Mouse (Mus musculus) small intestine, adult 2 months (tissue): Measurements from ENCODE around the gene Galnt7. TPM values are rescaled to one million over a fixed set of nuclear protein-coding genes. Genes with fewer than 3 reads are reported as not detected.

Source experiments
- H3K27ac ChIP-seq: fragments of 200-500 bp; 2 replicates; pipeline ENCODE4 v1.5.1; 2012; ENCODE audit warnings: low read depth, low read length, control low read depth, inconsistent platforms; ENCODE audit not compliant: insufficient read depth
- H3K27me3 ChIP-seq: fragments of 200-500 bp; 2 replicates; pipeline ENCODE4 v1.6.1; 2012; ENCODE audit warnings: mild to moderate bottlenecking, moderate library complexity, low read length, inconsistent platforms; ENCODE audit not compliant: control insufficient read depth, insufficient read depth
- H3K36me3 ChIP-seq: fragments of 200-500 bp; 2 replicates; pipeline ENCODE4 v1.6.1; 2012; ENCODE audit warnings: mild to moderate bottlenecking, low read length, control low read depth, inconsistent platforms; ENCODE audit not compliant: control insufficient read depth, insufficient read depth
- H3K4me1 ChIP-seq: fragments of 200-500 bp; 2 replicates; pipeline ENCODE4 v1.6.1; 2012; ENCODE audit warnings: low read length, inconsistent platforms, mixed read lengths; ENCODE audit not compliant: control insufficient read depth, insufficient read depth, insufficient read length
- H3K4me3 ChIP-seq: fragments of 200-500 bp; 2 replicates; pipeline ENCODE4 v1.5.1; 2012; ENCODE audit warnings: low read depth, mild to moderate bottlenecking, control low read depth, inconsistent platforms, low read length, moderate library complexity
- CTCF ChIP-seq: fragments of 200-500 bp; IDR thresholded peaks from 2 replicates; pipeline ENCODE4 v1.5.1; 2012; ENCODE audit warnings: low read depth, mild to moderate bottlenecking, control low read depth, inconsistent platforms, low read length, moderate library complexity, mixed read lengths; ENCODE audit not compliant: insufficient replicate concordance, insufficient read length; ENCODE audit errors: extremely low read depth
- POLR2A ChIP-seq: fragments of 200-500 bp; IDR thresholded peaks from 2 replicates; pipeline ENCODE4 v1.6.1; 2012; ENCODE audit warnings: low read depth, mild to moderate bottlenecking, control low read depth, inconsistent platforms, low read length, moderate library complexity
- WGBS: fragments of 180-500 bp; shearing (Covaris S2); methylation state at CpG from one replicate; pipeline ENCODE4 v1.1.7; 2018; 5-methylcytosine and 5-hydroxymethylcytosine counted together
- polyA plus RNA-seq: library from polyadenylated mRNA; depleted of rRNA; stranded (reverse); fragments of >200 nt; gene quantifications from 2 replicates; pipeline ENCODE4 v1.2.3, GENCODE M21; 2012

Galnt7 gene
- polyA plus RNA-seq, 1 experiment, result 3.7 TPM

- H3K4me1 ChIP-seq, result peaks cover 24% of the 10 kb centered on the region; the same call in 1 of the 2 replicates
- H3K27me3 ChIP-seq, result no peaks in the 10 kb centered on the region
- no peak overlapping the region for H3K4me3 ChIP-seq
- no peak for TF ChIP-seq CTCF
- TF ChIP-seq POLR2A, result no peak
- WGBS, result 73% methylated on average over 7 of the region's 7 CpGs
- H3K36me3 ChIP-seq, result no peaks in the 10 kb centered on the region
- peak overlapping the region; percentile 51; the same call in 1 of the 2 replicates for H3K27ac ChIP-seq
Measured at GRCm38 (mm10) chr8:57592604-57593003, 60.2 kb downstream of the Galnt7 start.

- no peak for TF ChIP-seq POLR2A
- TF ChIP-seq CTCF, result no peak
- peak overlapping the region; percentile 18; the same call in 1 of the 2 replicates for H3K27ac ChIP-seq
- H3K36me3 ChIP-seq, result no peaks in the 10 kb centered on the region
- 94% methylated on average over 4 of the region's 4 CpGs for WGBS
- no peak overlapping the region for H3K4me3 ChIP-seq
- H3K4me1 ChIP-seq, result peaks cover 21% of the 10 kb centered on the region; the same call in 1 of the 2 replicates
- no peaks in the 10 kb centered on the region for H3K27me3 ChIP-seq
Measured at GRCm38 (mm10) chr8:57591681-57592080, 61.2 kb downstream of the Galnt7 start.

GRCm38 (mm10) chr8:57590015-57590414 is 62.8 kb downstream of the Galnt7 start:
- no peak overlapping the region for H3K4me3 ChIP-seq
- TF ChIP-seq POLR2A (no peak), CTCF (no peak)
- 67% methylated on average over 8 of the region's 8 CpGs for WGBS
- no peaks in the 10 kb centered on the region for H3K36me3 ChIP-seq
- no peak overlapping the region for H3K27ac ChIP-seq
- peaks cover 18% of the 10 kb centered on the region; the same call in 1 of the 2 replicates for H3K4me1 ChIP-seq
- H3K27me3 ChIP-seq, result no peaks in the 10 kb centered on the region

- no peak for TF ChIP-seq CTCF
- no peak for TF ChIP-seq POLR2A
- WGBS, result 30% methylated on average over 9 of the region's 9 CpGs
- H3K4me3 ChIP-seq, result no peak overlapping the region
- H3K4me1 ChIP-seq, result peaks cover 18% of the 10 kb centered on the region; the same call in 1 of the 2 replicates
- H3K27ac ChIP-seq, result peak overlapping the region; percentile 80
- H3K36me3 ChIP-seq, result no peaks in the 10 kb centered on the region
- H3K27me3 ChIP-seq, result no peaks in the 10 kb centered on the region
Measured at GRCm38 (mm10) chr8:57589176-57589575, 63.7 kb downstream of the Galnt7 start.

- no peaks in the 10 kb centered on the region for H3K36me3 ChIP-seq
- H3K4me1 ChIP-seq, result peaks cover 18% of the 10 kb centered on the region; the same call in 1 of the 2 replicates
- H3K4me3 ChIP-seq, result no peak overlapping the region
- TF ChIP-seq POLR2A (no peak), CTCF (no peak)
- peak overlapping the region; percentile 80 for H3K27ac ChIP-seq
- 36% methylated on average over 1 of the region's 1 CpGs for WGBS
- H3K27me3 ChIP-seq, result no peaks in the 10 kb centered on the region
Measured at GRCm38 (mm10) chr8:57588604-57589003, 64.2 kb downstream of the Galnt7 start.

GRCm38 (mm10) chr8:57586667-57587066 is 66.2 kb downstream of the Galnt7 start:
- peaks cover 4% of the 10 kb centered on the region; the same call in 1 of the 2 replicates for H3K36me3 ChIP-seq
- peaks cover 16% of the 10 kb centered on the region; the same call in 1 of the 2 replicates for H3K4me1 ChIP-seq
- H3K27me3 ChIP-seq, result no peaks in the 10 kb centered on the region
- H3K27ac ChIP-seq, result no peak overlapping the region
- H3K4me3 ChIP-seq, result no peak overlapping the region
- no peak for TF ChIP-seq CTCF
- TF ChIP-seq POLR2A, result no peak
- WGBS, result 49% methylated on average over 4 of the region's 4 CpGs

- Histone ChIP-seq H3K27ac (no peak overlapping the region), H3K4me1 (peaks cover 19% of the 10 kb centered on the region; the same call in 1 of the 2 replicates), H3K4me3 (no peak overlapping the region), H3K36me3 (peaks cover 4% of the 10 kb centered on the region; the same call in 1 of the 2 replicates), H3K27me3 (no peaks in the 10 kb centered on the region)
- 83% methylated on average over 3 of the region's 3 CpGs for WGBS
- TF ChIP-seq CTCF (no peak), POLR2A (no peak)
Measured at GRCm38 (mm10) chr8:57585831-57586230, 67.0 kb downstream of the Galnt7 start.
